Mouse (Mus musculus): Measurements from ENCODE around the gene Dennd2d.

Dennd2d gene

GRCm38 (mm10) chr3:106482281-106483081, at the start of gene Dennd2d:
TSS of gene Dennd2d (plus strand) at chr3:106482405.
- peak; percentile 86 for DNase-seq

GRCm38 (mm10) chr3:106448571-106448970, 33.6 kb upstream of the Dennd2d start:
- peak; percentile 71 for DNase-seq

GRCm38 (mm10) chr3:106448995-106449394, 33.2 kb upstream of the Dennd2d start:
- no peak for DNase-seq

GRCm38 (mm10) chr3:106449567-106449966, 32.6 kb upstream of the Dennd2d start:
- DNase-seq = peak; percentile 11

- DNase-seq = no peak
These were observed 29.6 kb upstream of the Dennd2d start for GRCm38 (mm10) chr3:106452616-106453015.

- DNase-seq = no peak
These were observed 24.8 kb upstream of the Dennd2d start for GRCm38 (mm10) chr3:106457298-106457869.

- DNase-seq = no peak
These were observed 20.1 kb upstream of the Dennd2d start for GRCm38 (mm10) chr3:106462059-106462470.

GRCm38 (mm10) chr3:106462493-106462892, 19.7 kb upstream of the Dennd2d start:
- DNase-seq = no peak

GRCm38 (mm10) chr3:106464750-106465149, 17.5 kb upstream of the Dennd2d start:
- no peak for DNase-seq

GRCm38 (mm10) chr3:106474210-106474609, 8.0 kb upstream of the Dennd2d start:
- DNase-seq = no peak

GRCm38 (mm10) chr3:106476863-106477262, 5.3 kb upstream of the Dennd2d start:
- no peak for DNase-seq

GRCm38 (mm10) chr3:106483297-106483696, 1.1 kb downstream of the Dennd2d start:
- no peak for DNase-seq

- peak; percentile 49 for DNase-seq
These were observed 1.7 kb downstream of the Dennd2d start for GRCm38 (mm10) chr3:106483796-106484405.

GRCm38 (mm10) chr3:106484861-106485260, 2.7 kb downstream of the Dennd2d start:
- DNase-seq = no peak

GRCm38 (mm10) chr3:106485810-106486209, 3.6 kb downstream of the Dennd2d start:
- peak; percentile 86 for DNase-seq

- no peak for DNase-seq
These were observed 5.3 kb downstream of the Dennd2d start for GRCm38 (mm10) chr3:106487551-106487950.

GRCm38 (mm10) chr3:106490239-106490638, 8.0 kb downstream of the Dennd2d start:
- peak; percentile 86 for DNase-seq

- DNase-seq = no peak
These were observed 10.5 kb downstream of the Dennd2d start for GRCm38 (mm10) chr3:106492723-106493122.

- no peak for DNase-seq
These were observed 11.0 kb downstream of the Dennd2d start for GRCm38 (mm10) chr3:106493202-106493601.

- DNase-seq = no peak
These were observed 11.7 kb downstream of the Dennd2d start for GRCm38 (mm10) chr3:106493882-106494281.

GRCm38 (mm10) chr3:106494417-106494950, 12.3 kb downstream of the Dennd2d start:
- no peak for DNase-seq

GRCm38 (mm10) chr3:106495346-106496044, 13.3 kb downstream of the Dennd2d start:
- no peak for DNase-seq
